Mouse (Mus musculus) liver, embryonic 13.5 days (tissue): Measurements from ENCODE around the gene F10. TPM values are rescaled to one million over a fixed set of nuclear protein-coding genes. Genes with fewer than 3 reads are reported as not detected.

Experiments
- ATAC-seq: fragments of 200-750 bp; cut with Nextera tagmentation; 2 replicates; pipeline ENCODE4 v1.8.0; 2017; ENCODE audit warnings: low read depth, mild to moderate bottlenecking, moderate number of reproducible peaks, moderate library complexity
- DNase-seq: peaks from one replicate; pipeline ENCODE4 v3.0.0; 2022
- H3K27ac ChIP-seq: fragments of 300-500 bp; sonication (generic); 2 replicates; pipeline ENCODE4 v1.5.1; 2015; ENCODE audit warnings: moderate library complexity, mild to moderate bottlenecking, inconsistent platforms
- H3K27me3 ChIP-seq: fragments of 300-500 bp; sonication (generic); 2 replicates; pipeline ENCODE4 v1.6.1; 2015; ENCODE audit warnings: mild to moderate bottlenecking, inconsistent platforms
- H3K36me3 ChIP-seq: fragments of 300-500 bp; sonication (generic); 2 replicates; pipeline ENCODE4 v1.6.1; 2015; ENCODE audit warnings: mild to moderate bottlenecking, inconsistent platforms
- H3K4me1 ChIP-seq: fragments of 300-500 bp; sonication (generic); replicated peaks from 2 replicates; pipeline ENCODE4 v1.6.1; 2015; ENCODE audit warnings: inconsistent platforms
- H3K4me2 ChIP-seq: fragments of 300-500 bp; sonication (generic); 2 replicates; pipeline ENCODE4 v1.6.1; 2015; ENCODE audit warnings: inconsistent platforms, mild to moderate bottlenecking, moderate library complexity
- H3K4me3 ChIP-seq: fragments of 300-500 bp; sonication (generic); replicated peaks from 2 replicates; pipeline ENCODE4 v1.5.1; 2015; ENCODE audit warnings: mild to moderate bottlenecking, inconsistent platforms
- H3K9ac ChIP-seq: fragments of 300-500 bp; sonication (generic); 2 replicates; pipeline ENCODE4 v1.6.1; 2015; ENCODE audit warnings: mild to moderate bottlenecking, inconsistent platforms
- H3K9me3 ChIP-seq: fragments of 300-500 bp; sonication (generic); replicated peaks from 2 replicates; pipeline ENCODE4 v1.6.1; 2016; ENCODE audit warnings: inconsistent platforms
- WGBS: fragments of 180-500 bp; shearing (Covaris S2); methylation state at CpG from one replicate; pipeline ENCODE4 v1.1.7; 2015; ENCODE audit not compliant: insufficient replicate concordance; 5-methylcytosine and 5-hydroxymethylcytosine counted together
- polyA plus RNA-seq: library from polyadenylated mRNA; unstranded; fragments of >200 nt; fragmentation: Nextera tagmentation; extraction: Ambion mirVana; gene quantifications from 2 replicates; pipeline ENCODE4 v1.2.1, GENCODE M21; 2015

The F10 gene
- polyA plus RNA-seq = 67.7 and 77.1 TPM in 2 replicates

DNA sequence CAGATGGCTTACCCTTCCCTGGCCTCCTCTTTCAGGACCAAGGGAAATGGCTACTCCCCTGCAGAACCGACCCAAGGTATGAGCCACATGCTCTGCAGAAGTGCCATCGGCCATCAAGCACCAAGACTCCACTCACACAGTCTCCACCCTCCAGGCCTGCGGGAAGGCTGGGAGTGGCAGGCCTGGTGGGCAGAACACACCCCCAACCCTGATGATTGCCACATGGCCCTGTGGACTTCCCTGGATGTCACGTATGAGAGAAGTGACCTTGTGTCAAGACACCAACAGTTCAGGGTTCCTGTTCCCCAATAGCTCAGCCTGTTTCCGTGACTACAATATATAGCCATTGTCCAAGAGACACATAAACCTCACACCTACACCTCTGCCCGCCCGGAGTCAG is at the start of gene F10:
Gene F10, plus strand, starts transcription at position 294 of the 400 bp plus-strand sequence.
- peak; percentile 27 for ATAC-seq
- H3K4me3 ChIP-seq = peak within 1 kb of the TSS; percentile 39
- H3K4me1 ChIP-seq = peaks cover 26% of the 10 kb centered on the region
- peak within 1 kb of the TSS; percentile 53 for H3K4me2 ChIP-seq
- no peaks in the 10 kb centered on the region for H3K9me3 ChIP-seq
- H3K27ac ChIP-seq = peak within 1 kb of the TSS; percentile 77
- no peak for DNase-seq
- H3K9ac ChIP-seq = peak within 1 kb of the TSS; percentile 29
- no peaks in the 10 kb centered on the region for H3K27me3 ChIP-seq
- H3K36me3 ChIP-seq = peaks cover 5% of the 10 kb centered on the region
- 42% methylated on average over 7 of the region's 7 CpGs for WGBS

DNA sequence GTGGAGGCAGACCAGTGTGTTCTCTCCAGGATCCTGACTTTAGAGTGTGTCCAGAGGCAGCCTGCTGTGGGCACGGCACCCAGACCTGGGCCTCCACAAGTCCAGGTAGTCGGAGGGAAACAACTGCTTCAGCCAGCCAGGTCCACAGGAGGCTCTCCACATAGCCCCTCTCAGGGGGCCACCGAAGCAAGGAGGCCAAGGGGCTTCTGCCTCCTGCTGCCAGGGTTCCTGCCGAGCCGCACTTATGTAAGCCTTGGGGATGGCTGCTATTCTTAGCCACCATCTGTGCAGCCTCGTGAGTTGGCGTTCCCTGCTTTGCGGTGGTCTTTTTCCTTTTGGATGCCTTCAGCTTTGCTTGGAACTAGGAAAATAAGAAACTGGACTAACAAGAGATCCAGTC is 49.5 kb upstream of the F10 start:
- H3K4me3 ChIP-seq = no peak overlapping the region
- no peaks in the 10 kb centered on the region for H3K9me3 ChIP-seq
- no peak for DNase-seq
- no peaks in the 10 kb centered on the region for H3K4me1 ChIP-seq
- WGBS = 64% methylated on average over 8 of the region's 8 CpGs
- ATAC-seq = no peak
- no peak overlapping the region for H3K4me2 ChIP-seq
- H3K9ac ChIP-seq = no peak overlapping the region
- no peak overlapping the region for H3K27ac ChIP-seq
- H3K36me3 ChIP-seq = no peaks in the 10 kb centered on the region
- H3K27me3 ChIP-seq = no peaks in the 10 kb centered on the region

DNA sequence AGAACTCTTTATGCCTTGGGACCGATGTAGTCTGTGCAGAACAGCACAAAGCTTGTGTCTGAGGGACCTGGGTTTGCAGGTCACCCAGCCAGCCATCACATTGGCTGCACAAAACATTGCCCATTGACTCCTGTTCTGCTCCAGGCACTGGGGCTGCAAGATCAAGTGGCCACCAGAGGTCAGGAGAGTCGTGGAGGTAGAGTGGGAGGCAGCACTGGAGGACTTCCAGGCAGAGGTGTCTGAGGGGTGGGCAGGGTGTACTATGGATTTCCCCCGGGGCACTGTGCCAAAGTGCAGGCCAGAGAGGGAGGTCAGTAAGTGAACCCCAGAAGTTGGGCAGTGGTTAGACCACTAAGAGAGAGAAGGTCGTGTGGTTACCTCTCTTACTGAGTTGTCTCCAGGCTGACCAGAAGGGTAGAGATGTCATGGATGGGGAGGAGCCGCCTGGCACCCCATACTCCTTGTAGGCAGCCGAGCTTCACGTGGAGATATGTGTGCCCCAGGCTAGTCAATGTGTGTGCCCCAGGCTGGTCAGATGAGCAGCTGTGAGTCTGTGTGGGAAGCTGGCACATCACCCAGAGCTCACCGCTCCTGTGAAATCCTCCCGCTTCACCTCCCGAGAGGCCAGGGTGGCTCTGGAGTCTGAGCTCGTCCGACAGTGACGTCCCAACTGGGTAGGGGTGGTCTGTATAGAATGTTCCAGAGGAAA is 48.2 kb upstream of the F10 start:
- no peak overlapping the region for H3K4me2 ChIP-seq
- H3K4me1 ChIP-seq = no peaks in the 10 kb centered on the region
- ATAC-seq (no peak), DNase-seq (no peak)
- H3K27me3 ChIP-seq = no peaks in the 10 kb centered on the region
- no peak overlapping the region for H3K27ac ChIP-seq
- no peaks in the 10 kb centered on the region for H3K9me3 ChIP-seq
- H3K9ac ChIP-seq = no peak overlapping the region
- H3K36me3 ChIP-seq = no peaks in the 10 kb centered on the region
- H3K4me3 ChIP-seq = no peak overlapping the region
- 63% methylated on average over 13 of the region's 13 CpGs for WGBS

DNA sequence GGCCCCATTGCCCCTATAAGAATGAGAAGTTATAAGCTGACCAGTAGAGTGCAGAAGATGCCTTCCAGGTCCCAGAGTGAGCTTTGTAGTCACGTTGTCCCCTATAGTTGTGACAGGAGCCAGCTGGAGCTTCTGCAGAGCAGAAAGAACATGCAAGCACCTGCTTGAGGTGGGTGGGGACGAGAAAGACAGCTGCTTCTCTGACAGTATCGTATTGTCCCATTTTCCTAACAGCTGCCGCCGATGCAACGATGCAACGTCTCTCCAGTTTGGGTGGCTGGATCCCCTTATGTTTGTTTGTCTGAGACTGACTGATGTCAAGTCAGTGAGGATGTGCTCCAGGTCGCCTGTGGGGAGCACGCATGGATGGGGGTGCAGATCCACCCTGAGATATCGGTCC is 45.7 kb upstream of the F10 start:
- no peaks in the 10 kb centered on the region for H3K27me3 ChIP-seq
- H3K36me3 ChIP-seq = no peaks in the 10 kb centered on the region
- no peak overlapping the region for H3K4me3 ChIP-seq
- DNase-seq = no peak
- no peaks in the 10 kb centered on the region for H3K4me1 ChIP-seq
- no peaks in the 10 kb centered on the region for H3K9me3 ChIP-seq
- WGBS = 60% methylated on average over 10 of the region's 10 CpGs
- no peak overlapping the region for H3K4me2 ChIP-seq
- no peak overlapping the region for H3K9ac ChIP-seq
- H3K27ac ChIP-seq = no peak overlapping the region
- ATAC-seq = no peak

DNA sequence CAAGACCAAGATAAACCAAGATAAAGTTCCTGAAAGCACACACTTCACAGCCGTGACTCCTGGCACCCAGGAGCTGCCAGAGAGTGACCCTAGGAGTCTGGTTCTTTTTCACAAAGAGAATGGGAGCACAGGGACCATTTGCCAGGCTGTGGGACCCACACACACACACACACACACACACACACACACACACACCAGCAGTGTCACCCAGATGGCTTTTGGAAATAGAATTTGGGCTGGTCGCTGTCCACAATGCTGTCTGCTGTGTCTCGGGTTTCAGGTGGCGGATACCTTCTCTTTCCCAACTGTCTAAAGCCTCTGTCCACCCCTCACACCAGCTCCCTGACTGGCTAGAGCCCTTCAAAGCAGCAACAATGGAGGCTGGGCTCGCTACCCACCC is 42.6 kb upstream of the F10 start:
- DNase-seq (no peak), ATAC-seq (no peak)
- H3K9me3 ChIP-seq = no peaks in the 10 kb centered on the region
- no peaks in the 10 kb centered on the region for H3K4me1 ChIP-seq
- H3K27me3 ChIP-seq = no peaks in the 10 kb centered on the region
- whole genome bisulfite sequencing = 54% methylated on average over 5 of the region's 5 CpGs
- no peak overlapping the region for H3K4me3 ChIP-seq
- H3K36me3 ChIP-seq = no peaks in the 10 kb centered on the region
- H3K4me2 ChIP-seq = no peak overlapping the region
- H3K27ac ChIP-seq = no peak overlapping the region
- H3K9ac ChIP-seq = no peak overlapping the region

DNA sequence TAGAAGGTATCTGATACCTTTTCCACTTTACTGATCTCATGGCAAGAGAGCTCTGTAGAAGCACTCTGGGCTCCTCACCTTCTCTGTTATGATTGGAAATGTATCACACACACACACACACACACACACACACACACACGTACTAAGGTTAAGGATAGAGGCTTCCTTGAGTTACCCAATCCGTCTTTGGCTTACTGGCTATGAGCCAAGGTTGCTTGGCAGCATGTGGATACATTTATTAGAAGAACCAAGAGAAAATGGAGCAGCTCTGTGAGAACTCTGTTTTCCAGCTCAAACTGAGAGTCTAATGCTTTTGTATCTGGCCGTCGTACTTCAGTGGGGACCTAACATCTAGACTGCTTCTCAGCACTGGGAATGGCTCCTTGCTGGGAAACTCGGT is 41.6 kb upstream of the F10 start:
- Histone ChIP-seq H3K4me2 (no peak overlapping the region), H3K9ac (no peak overlapping the region), H3K4me1 (no peaks in the 10 kb centered on the region), H3K9me3 (no peaks in the 10 kb centered on the region), H3K27ac (no peak overlapping the region), H3K36me3 (no peaks in the 10 kb centered on the region), H3K27me3 (no peaks in the 10 kb centered on the region), H3K4me3 (no peak overlapping the region)
- 68% methylated on average over 5 of the region's 5 CpGs for WGBS
- ATAC-seq (no peak), DNase-seq (no peak)

DNA sequence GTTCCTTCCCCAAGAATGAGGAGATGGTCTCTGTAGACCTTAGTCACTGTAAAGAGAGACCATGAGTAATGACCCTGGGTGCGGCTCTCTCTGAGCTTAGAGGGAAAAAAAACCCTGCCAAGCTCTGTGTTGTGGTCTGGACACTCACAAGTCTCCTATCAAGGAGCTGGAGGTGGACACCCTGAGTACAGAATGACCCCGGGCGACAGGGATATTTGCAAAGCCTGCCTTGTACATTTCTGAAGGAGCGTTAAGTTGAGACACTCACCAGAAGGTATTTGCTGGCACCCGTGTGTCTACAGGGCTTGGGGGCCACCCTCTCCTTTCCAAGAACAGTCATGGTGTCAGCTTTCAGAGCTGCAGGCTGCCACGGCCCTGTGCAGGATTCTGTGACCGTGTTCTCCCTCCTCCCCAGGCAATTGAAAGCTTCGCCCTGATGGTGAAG is 40.3 kb upstream of the F10 start:
- Histone ChIP-seq H3K4me3 (no peak overlapping the region), H3K27me3 (no peaks in the 10 kb centered on the region), H3K4me2 (no peak overlapping the region), H3K36me3 (no peaks in the 10 kb centered on the region), H3K4me1 (no peaks in the 10 kb centered on the region), H3K9ac (no peak overlapping the region), H3K9me3 (no peaks in the 10 kb centered on the region), H3K27ac (no peak overlapping the region)
- ATAC-seq (no peak), DNase-seq (no peak)
- WGBS = 63% methylated on average over 8 of the region's 8 CpGs

DNA sequence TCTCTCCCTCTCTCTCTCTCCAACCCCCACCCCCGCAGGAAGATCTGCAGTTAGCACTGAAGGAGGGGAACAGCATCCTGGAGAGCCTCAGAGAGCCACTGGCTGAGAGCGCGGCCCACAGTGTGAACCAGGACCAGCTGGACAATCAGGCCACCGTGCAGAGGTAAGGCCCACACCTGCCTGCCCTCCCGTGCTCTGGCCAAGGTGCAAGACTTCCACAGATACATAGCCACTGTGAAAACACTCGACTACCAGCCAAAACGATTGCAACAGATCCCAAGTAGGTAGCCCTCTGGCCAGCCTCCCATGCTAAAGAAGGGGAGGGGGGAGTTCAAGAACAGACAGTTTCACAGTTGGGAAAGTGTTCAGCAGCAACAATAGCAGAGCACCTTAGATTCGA is 38.8 kb upstream of the F10 start:
- Histone ChIP-seq H3K36me3 (no peaks in the 10 kb centered on the region), H3K9ac (no peak overlapping the region), H3K27ac (no peak overlapping the region), H3K27me3 (no peaks in the 10 kb centered on the region), H3K4me3 (no peak overlapping the region), H3K4me1 (no peaks in the 10 kb centered on the region), H3K4me2 (no peak overlapping the region), H3K9me3 (no peaks in the 10 kb centered on the region)
- ATAC-seq = no peak
- WGBS = 57% methylated on average over 8 of the region's 8 CpGs
- DNase-seq = no peak

DNA sequence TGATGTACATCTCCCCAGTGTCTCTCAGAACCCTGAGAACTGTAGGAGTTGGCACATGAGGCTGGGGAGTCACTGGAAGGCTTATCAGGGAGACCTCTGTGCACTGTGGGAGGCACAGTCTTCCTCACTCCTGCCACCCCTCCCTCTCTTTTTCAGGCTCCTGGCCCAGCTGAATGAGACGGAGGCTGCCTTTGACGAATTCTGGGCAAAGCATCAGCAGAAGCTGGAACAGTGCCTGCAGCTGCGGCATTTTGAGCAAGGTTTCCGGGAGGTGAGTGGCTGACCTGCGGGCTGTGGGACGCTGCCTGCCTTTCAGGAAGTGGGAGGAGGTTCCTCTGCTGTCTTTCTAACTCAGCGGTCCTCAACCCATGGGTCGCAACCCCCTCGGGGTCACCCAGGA is 37.3 kb upstream of the F10 start:
- no peak overlapping the region for H3K27ac ChIP-seq
- no peak for DNase-seq
- H3K36me3 ChIP-seq = no peaks in the 10 kb centered on the region
- H3K4me3 ChIP-seq = no peak overlapping the region
- H3K27me3 ChIP-seq = no peaks in the 10 kb centered on the region
- no peak for ATAC-seq
- no peak overlapping the region for H3K9ac ChIP-seq
- H3K4me1 ChIP-seq = no peaks in the 10 kb centered on the region; the same call in 1 of the 2 replicates
- no peaks in the 10 kb centered on the region for H3K9me3 ChIP-seq
- WGBS = 45% methylated on average over 9 of the region's 9 CpGs
- no peak overlapping the region for H3K4me2 ChIP-seq

DNA sequence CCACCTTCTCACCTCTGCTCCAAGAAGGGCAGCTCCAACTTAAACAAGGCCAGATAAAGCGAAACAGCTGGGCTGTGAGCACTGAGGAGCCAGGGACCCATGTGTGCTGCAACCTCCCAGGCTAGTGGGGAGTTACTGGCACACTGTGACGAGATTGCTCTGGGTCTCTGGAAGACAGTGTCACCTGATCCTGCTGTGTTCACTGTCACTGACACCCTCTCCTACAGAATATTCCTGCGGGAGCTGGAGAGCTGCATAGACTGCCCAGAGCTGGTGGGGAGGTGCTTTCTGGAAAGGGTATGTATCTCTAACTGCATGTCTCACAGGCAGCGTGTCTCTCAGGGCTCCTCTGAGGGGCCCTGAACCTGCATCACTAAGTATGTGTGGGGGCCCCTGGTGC is 29.6 kb upstream of the F10 start:
- ATAC-seq (no peak), DNase-seq (no peak)
- H3K27me3 ChIP-seq = no peaks in the 10 kb centered on the region
- H3K4me1 ChIP-seq = no peaks in the 10 kb centered on the region; the same call in 1 of the 2 replicates
- H3K4me2 ChIP-seq = no peak overlapping the region
- H3K27ac ChIP-seq = no peak overlapping the region
- no peaks in the 10 kb centered on the region for H3K9me3 ChIP-seq
- H3K4me3 ChIP-seq = no peak overlapping the region
- H3K9ac ChIP-seq = no peak overlapping the region
- H3K36me3 ChIP-seq = no peaks in the 10 kb centered on the region
- 57% methylated on average over 4 of the region's 4 CpGs for WGBS

DNA sequence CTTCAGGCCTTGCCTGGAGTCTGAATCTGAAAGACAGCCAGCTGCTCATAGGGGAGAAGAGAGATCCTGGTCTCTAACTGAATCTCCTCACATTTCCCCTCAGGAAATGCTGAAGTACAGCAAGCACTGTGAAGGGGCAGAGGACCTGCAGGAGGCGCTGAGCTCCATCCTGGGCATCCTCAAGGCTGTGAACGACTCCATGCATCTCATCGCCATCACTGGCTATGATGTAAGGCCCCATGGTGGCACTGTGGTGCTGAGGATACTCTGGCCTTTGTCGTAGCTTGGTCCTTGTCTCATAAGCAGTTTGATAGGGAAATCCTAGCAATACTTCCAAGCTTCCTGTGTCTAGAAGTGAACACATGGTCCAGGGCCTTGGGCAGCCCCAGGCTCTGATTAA is 26.8 kb upstream of the F10 start:
- H3K9ac ChIP-seq = no peak overlapping the region
- no peaks in the 10 kb centered on the region for H3K4me1 ChIP-seq
- no peak overlapping the region for H3K27ac ChIP-seq
- ATAC-seq = no peak
- no peaks in the 10 kb centered on the region for H3K27me3 ChIP-seq
- DNase-seq = no peak
- H3K4me2 ChIP-seq = no peak overlapping the region
- no peaks in the 10 kb centered on the region for H3K36me3 ChIP-seq
- H3K9me3 ChIP-seq = no peaks in the 10 kb centered on the region
- no peak overlapping the region for H3K4me3 ChIP-seq
- 38% methylated on average over 4 of the region's 4 CpGs for WGBS

DNA sequence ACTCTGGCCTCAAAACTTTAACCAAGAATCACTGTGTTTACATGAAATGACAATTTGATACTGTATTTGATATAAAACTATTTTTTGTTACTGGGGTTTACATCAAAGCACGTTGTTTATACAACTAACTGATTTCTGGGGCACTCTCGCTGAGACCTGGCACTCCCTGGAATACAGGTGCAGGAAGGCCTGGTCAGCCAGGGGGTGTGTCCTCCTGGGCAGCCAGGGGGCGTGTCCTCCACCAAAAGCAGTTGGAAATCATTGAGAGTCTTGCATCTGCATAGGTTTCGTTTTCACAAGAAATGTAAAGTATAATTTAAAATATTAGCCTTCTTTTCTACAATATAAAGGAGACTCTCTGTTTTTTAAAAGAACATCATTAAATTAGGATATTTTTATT is 17.5 kb upstream of the F10 start:
- Histone ChIP-seq H3K4me3 (no peak overlapping the region), H3K27ac (no peak overlapping the region), H3K9me3 (no peaks in the 10 kb centered on the region), H3K36me3 (no peaks in the 10 kb centered on the region), H3K4me2 (no peak overlapping the region), H3K4me1 (no peaks in the 10 kb centered on the region), H3K9ac (no peak overlapping the region), H3K27me3 (no peaks in the 10 kb centered on the region)
- DNase-seq = no peak
- ATAC-seq = no peak
- WGBS = 43% methylated on average over 4 of the region's 4 CpGs
